Mouse (Mus musculus) heart, postnatal 0 days (tissue): ENCODE measurements around the gene Mrpl52.

Experiments
- CTCF ChIP-seq: IDR thresholded peaks from 2 replicates; pipeline ENCODE4 v1.5.1; 2016; ENCODE audit warnings: antibody characterized with exemption, control low read depth, low read depth
- EP300 ChIP-seq: IDR thresholded peaks from 2 replicates; pipeline ENCODE4 v1.6.1; 2016; ENCODE audit warnings: antibody characterized with exemption, low read depth

DNA sequence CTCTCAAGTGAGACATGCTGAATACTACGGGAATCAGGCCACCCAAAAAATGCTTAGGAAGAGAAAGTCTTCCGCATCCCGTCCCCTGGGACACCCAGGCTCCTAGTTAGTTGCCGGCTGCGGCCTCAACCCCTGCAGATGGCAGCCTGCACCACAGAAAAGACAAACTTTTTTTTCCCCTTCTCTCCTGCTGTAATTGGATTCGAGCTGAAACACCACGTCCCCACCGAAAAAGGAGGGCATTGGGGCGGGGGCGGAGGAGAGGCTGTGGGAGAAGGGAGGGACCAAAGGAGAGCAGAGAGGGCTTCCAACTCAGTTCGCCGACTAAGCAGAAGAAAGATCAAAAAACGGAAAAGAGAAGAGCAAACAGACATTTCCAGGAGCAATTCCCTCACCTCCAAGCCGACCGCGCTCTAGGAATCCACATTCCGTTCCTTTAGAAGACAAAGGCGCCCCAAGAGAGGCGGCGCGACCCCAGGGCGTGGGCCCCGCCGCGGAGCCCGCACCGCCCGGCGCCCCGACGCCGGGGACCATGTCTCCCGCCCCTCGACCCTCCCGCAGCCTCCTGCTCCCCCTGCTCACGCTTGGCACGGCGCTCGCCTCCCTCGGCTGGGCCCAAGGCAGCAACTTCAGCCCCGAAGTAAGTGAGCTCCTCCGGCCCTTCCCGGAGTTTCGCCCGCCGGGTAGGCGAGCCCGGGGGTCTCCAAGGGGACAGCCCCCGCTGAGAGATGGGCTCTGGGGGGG lies 4.8 kb downstream of the Mrpl52 start, which contains the start of gene Mmp14:
- TF ChIP-seq CTCF (no peak), EP300 (no peak)
